22 mouse cellular contexts compared by ENCODE assay signal in the genomic region with DNA sequence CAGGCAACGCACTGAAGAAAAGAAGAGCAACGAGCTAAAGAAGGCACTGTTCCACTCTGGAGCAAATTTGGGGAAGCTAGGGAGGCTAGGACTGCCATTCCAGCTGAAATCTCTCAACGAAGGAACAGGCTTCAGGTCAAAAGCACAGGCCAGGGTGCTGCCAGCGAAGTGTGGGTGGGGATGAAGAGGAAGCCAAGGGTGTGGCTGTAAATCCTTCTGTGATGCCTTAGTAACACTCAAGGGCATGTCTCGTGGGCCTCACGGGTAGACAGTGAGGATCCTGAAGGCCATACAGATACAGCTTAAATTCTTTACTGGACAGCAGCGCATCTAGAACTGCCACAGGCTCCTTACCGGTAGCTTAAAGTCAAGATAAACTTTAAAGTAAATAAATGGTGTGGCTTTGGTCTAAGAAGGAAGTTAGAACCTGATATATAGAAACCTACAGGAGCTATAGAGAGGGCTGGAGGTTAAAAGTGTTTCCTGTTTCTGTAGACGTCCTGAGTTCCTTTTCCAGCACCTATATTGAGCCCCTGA. TPM values are rescaled to one million over a fixed set of nuclear protein-coding genes. Genes with fewer than 3 reads are reported as not detected.
DNase-seq lines count a peak whose midpoint lies in the region; ATAC-seq and TF ChIP-seq lines count a peak whose summit lies in the region.
"Had no signal": no experiment of that assay in that cellular context is flagged by ENCODE, and none has a peak within 500 bp of the region (broad histone marks: within the 10 kb centered on the region; RNA-seq: fewer than 3 reads in every experiment).

No protein-coding gene starts in this region.

- 87% methylated on average over 9 of the region's 9 CpGs for WGBS in forebrain, embryonic 16.5 days
- 86% methylated on average over 9 of the region's 9 CpGs for WGBS in midbrain, postnatal 0 days

- H3K27me3 ChIP-seq in forebrain, embryonic 16.5 days (replicated peaks; ENCODE audit: control insufficient read depth, insufficient read depth, low read length) = no peaks in the 10 kb centered on the region
- no peaks in the 10 kb centered on the region for H3K27me3 ChIP-seq in midbrain, postnatal 0 days (ENCODE audit: insufficient read depth, low read length)
- H3K27me3 ChIP-seq: embryonic facial prominence, embryonic 13.5 days; forebrain, embryonic 12.5 days; heart, embryonic 13.5 days; hindbrain, embryonic 15.5 days had no signal

- intact Hi-C loops in gastrocnemius, adult 2 months (cut with DNase I) = no loop called here

- DNase-seq in gastrocnemius, adult 2 months = no peak
- DNase-seq in gastrocnemius, postnatal 10 days = no peak
- DNase-seq in 416B (ENCODE audit: low read depth) (peak; percentile 56), adipocyte (ENCODE audit: low spot score) (peak; percentile 49)
- peak; percentile 60 for DNase-seq in lung, postnatal 36 days
- no peak for DNase-seq in kidney, adult 8-10 months
- no peak for DNase-seq in midbrain, postnatal 0 days (ENCODE audit: low spot score)
- DNase-seq: adrenal gland, adult 8-10 months; cerebellum, adult 11 months; cerebellum, adult 8-10 months; cerebellum, postnatal 14 days; forebrain, postnatal 0 days; gastrocnemius, postnatal 36 days; heart, adult 11 months; heart, postnatal 36 days had no signal

- no peak for TF ChIP-seq CTCF in gastrocnemius, adult 2 months (IDR thresholded peaks at IDR 0.05)
- no peak for TF ChIP-seq CTCF in midbrain, postnatal 0 days (IDR thresholded peaks at IDR 0.05)

- H3K27ac ChIP-seq in gastrocnemius, adult 2 months = peak overlapping the region; percentile 20; the same call in 1 of the 2 replicates
- no peak overlapping the region for H3K27ac ChIP-seq in forebrain, embryonic 16.5 days (ENCODE audit: low read length)
- H3K27ac ChIP-seq in midbrain, postnatal 0 days (ENCODE audit: low read depth, low read length) = no peak overlapping the region
- H3K27ac ChIP-seq: embryonic facial prominence, embryonic 13.5 days; forebrain, embryonic 12.5 days; heart, embryonic 13.5 days; hindbrain, embryonic 15.5 days had no signal

- no peak overlapping the region for H3K9ac ChIP-seq in forebrain, embryonic 16.5 days (replicated peaks; ENCODE audit: low read depth, low read length)
- H3K9ac ChIP-seq in midbrain, postnatal 0 days (replicated peaks; ENCODE audit: low read length, poor library complexity, severe bottlenecking) = no peak overlapping the region
- H3K9ac ChIP-seq: embryonic facial prominence, embryonic 13.5 days; forebrain, embryonic 12.5 days; forebrain, postnatal 0 days; heart, embryonic 13.5 days; hindbrain, embryonic 15.5 days had no signal

- no peak for ATAC-seq in forebrain, embryonic 16.5 days
- no peak for ATAC-seq in midbrain, postnatal 0 days (ENCODE audit: low FRiP score)
- ATAC-seq: forebrain, postnatal 0 days had no signal

- no peak overlapping the region for H3K4me3 ChIP-seq in gastrocnemius, adult 2 months
- H3K4me3 ChIP-seq in forebrain, embryonic 16.5 days (replicated peaks; ENCODE audit: low read length) = no peak overlapping the region
- H3K4me3 ChIP-seq in midbrain, postnatal 0 days (ENCODE audit: low read depth, low read length) = no peak overlapping the region
- H3K4me3 ChIP-seq: embryonic facial prominence, embryonic 13.5 days; forebrain, embryonic 12.5 days; heart, embryonic 13.5 days; hindbrain, embryonic 15.5 days had no signal

- H3K4me2 ChIP-seq in forebrain, embryonic 16.5 days (ENCODE audit: low read length) = no peak overlapping the region
- no peak overlapping the region for H3K4me2 ChIP-seq in midbrain, postnatal 0 days (ENCODE audit: low read depth, low read length, poor library complexity, severe bottlenecking)
- H3K4me2 ChIP-seq: embryonic facial prominence, embryonic 13.5 days; forebrain, embryonic 12.5 days; heart, embryonic 13.5 days; hindbrain, embryonic 15.5 days had no signal

- H3K9me3 ChIP-seq in forebrain, embryonic 16.5 days (ENCODE audit: control insufficient read depth, low read length) = no peaks in the 10 kb centered on the region
- H3K9me3 ChIP-seq in midbrain, postnatal 0 days (ENCODE audit: low read length) = no peaks in the 10 kb centered on the region
- H3K9me3 ChIP-seq: embryonic facial prominence, embryonic 13.5 days; forebrain, embryonic 12.5 days; G1E; heart, embryonic 13.5 days; hindbrain, embryonic 15.5 days had no signal

- H3K4me1 ChIP-seq in forebrain, embryonic 16.5 days (replicated peaks; ENCODE audit: control insufficient read depth, insufficient read depth, low read length) = no peaks in the 10 kb centered on the region
- H3K4me1 ChIP-seq in midbrain, postnatal 0 days (ENCODE audit: insufficient read depth, low read length) = no peaks in the 10 kb centered on the region
- H3K4me1 ChIP-seq: embryonic facial prominence, embryonic 13.5 days; forebrain, embryonic 12.5 days; heart, embryonic 13.5 days; hindbrain, embryonic 15.5 days had no signal

- no peaks in the 10 kb centered on the region for H3K36me3 ChIP-seq in forebrain, embryonic 16.5 days (ENCODE audit: control insufficient read depth, insufficient read depth)
- H3K36me3 ChIP-seq in midbrain, postnatal 0 days (ENCODE audit: insufficient read depth, low read length) = no peaks in the 10 kb centered on the region
- H3K36me3 ChIP-seq: embryonic facial prominence, embryonic 13.5 days; forebrain, embryonic 12.5 days; G1E; heart, embryonic 13.5 days; hindbrain, embryonic 15.5 days had no signal

RNA-seq across cellular contexts. Expression of a gene that starts 32.5 kb away (rescaled TPM):
- total RNA-seq in gastrocnemius, adult 2 months (2021) = not detected
- total RNA-seq in gastrocnemius, postnatal 10 days (2021) = under 1 TPM in 1 of 2 experiments, not detected in 1; 0.16 TPM
- 0.14 and 0.29 TPM in 2 replicates for polyA plus RNA-seq in forebrain, embryonic 16.5 days (2015; fragmentation: Nextera tagmentation; extraction: Ambion mirVana)
- not detected in 2 replicates for total RNA-seq in midbrain, postnatal 0 days (2014; rRNA removed)
- polyA plus RNA-seq in midbrain, postnatal 0 days (2015; fragmentation: Nextera tagmentation; extraction: Ambion mirVana) = 0.23 and 0.56 TPM in 2 replicates
- total RNA-seq: forebrain, postnatal 0 days; gastrocnemius, postnatal 36 days had no signal
- polyA plus RNA-seq: forebrain, embryonic 12.5 days; forebrain, postnatal 0 days; hindbrain, embryonic 11.5 days had no signal

Comparison
In these comparisons a context has a peak if more than half of its experiments do, and no peak if none do; other contexts are left out.
1. DNase-seq: peak in 416B (single experiment), adipocyte (single experiment) and lung, postnatal 36 days (single experiment); none in gastrocnemius, adult 2 months (single experiment), gastrocnemius, postnatal 10 days (single experiment), kidney, adult 8-10 months (0 of 2) and midbrain, postnatal 0 days (single experiment).